Mouse (Mus musculus) spleen, adult 2 months (tissue): Measurements from ENCODE around the gene Ptms.
"Not testable (repeated sequence)": the region's sequence is repeated elsewhere in the genome, so short reads cannot be mapped to it uniquely, and the experiment has no call there.

Source experiments
- CTCF ChIP-seq: fragments of 200-500 bp; IDR thresholded peaks from 2 replicates; pipeline ENCODE4 v1.5.1; 2011; ENCODE audit warnings: mild to moderate bottlenecking, inconsistent platforms; ENCODE audit not compliant: insufficient read depth, insufficient read length, insufficient replicate concordance; ENCODE audit errors: extremely low read depth
- POLR2A ChIP-seq: fragments of 200-500 bp; IDR thresholded peaks from 2 replicates; pipeline ENCODE4 v1.6.1; 2011; ENCODE audit warnings: low read depth, low read length, inconsistent platforms

DNA sequence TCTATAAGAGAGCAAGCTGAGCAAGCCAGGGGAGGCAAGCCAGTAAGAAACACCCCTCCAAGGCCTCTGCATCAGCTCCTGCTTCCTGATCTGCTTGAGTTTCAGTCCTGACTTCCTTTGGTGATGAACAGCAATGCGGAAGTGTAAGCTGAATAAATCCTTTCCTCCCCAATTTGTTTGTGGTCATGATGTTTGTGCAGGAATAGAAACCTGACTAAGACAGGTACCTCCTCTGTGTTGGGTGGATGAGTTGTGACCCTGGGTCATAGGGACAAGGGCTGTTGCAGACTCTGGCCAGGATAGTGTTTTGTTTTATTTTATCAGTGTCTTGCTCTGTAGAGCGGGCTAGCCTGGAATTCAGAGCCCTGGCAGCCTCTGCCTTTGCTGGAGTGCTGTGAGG, 25.8 kb downstream of the Ptms start:
- TF ChIP-seq POLR2A, CTCF: not testable (repeated sequence)
